Mouse (Mus musculus) limb, embryonic 14.5 days (tissue): ENCODE results near the gene Sult1a1. TPM values are rescaled to one million over a fixed set of nuclear protein-coding genes. Genes with fewer than 3 reads are reported as not detected.

ENCODE experiments used
- ATAC-seq: fragments of 200-750 bp; cut with Nextera tagmentation; 2 replicates; pipeline ENCODE4 v1.8.0; 2017; ENCODE audit warnings: low read depth, moderate number of reproducible peaks, moderate TSS enrichment; ENCODE audit not compliant: low FRiP score
- DNase-seq: peaks from one replicate; pipeline ENCODE4 v3.0.0-alpha.2; 2015; ENCODE audit warnings: low spot score
- H3K27ac ChIP-seq: fragments of 300-500 bp; sonication (generic); replicated peaks from 2 replicates; pipeline ENCODE4 v1.5.1; 2014; ENCODE audit warnings: low read depth, mild to moderate bottlenecking, low read length, moderate library complexity, mixed read lengths
- H3K27me3 ChIP-seq: fragments of 300-500 bp; sonication (generic); 2 replicates; pipeline ENCODE4 v1.6.1; 2014; ENCODE audit warnings: low read length, mixed read lengths; ENCODE audit not compliant: control insufficient read depth, insufficient read depth
- H3K36me3 ChIP-seq: fragments of 300-500 bp; sonication (generic); 2 replicates; pipeline ENCODE4 v1.6.1; 2014; ENCODE audit warnings: mild to moderate bottlenecking, low read length, moderate library complexity, mixed read lengths; ENCODE audit not compliant: control insufficient read depth, insufficient read depth
- H3K4me1 ChIP-seq: fragments of 300-500 bp; sonication (generic); 2 replicates; pipeline ENCODE4 v1.6.1; 2014; ENCODE audit warnings: antibody characterized with exemption, low read length, mixed read lengths; ENCODE audit not compliant: control insufficient read depth, insufficient read depth
- H3K4me2 ChIP-seq: fragments of 300-500 bp; sonication (generic); replicated peaks from 2 replicates; pipeline ENCODE4 v1.6.1; 2014; ENCODE audit warnings: low read depth, mild to moderate bottlenecking, low read length, moderate library complexity; ENCODE audit not compliant: severe bottlenecking
- H3K4me3 ChIP-seq: fragments of 300-500 bp; sonication (generic); replicated peaks from 2 replicates; pipeline ENCODE4 v1.5.1; 2014; ENCODE audit warnings: low read length
- H3K9ac ChIP-seq: fragments of 300-500 bp; sonication (generic); 2 replicates; pipeline ENCODE4 v1.6.1; 2014; ENCODE audit warnings: mild to moderate bottlenecking, low read depth, low read length, moderate library complexity; ENCODE audit not compliant: severe bottlenecking
- H3K9me3 ChIP-seq: fragments of 300-500 bp; sonication (generic); 2 replicates; pipeline ENCODE4 v1.6.1; 2016; ENCODE audit warnings: low read length; ENCODE audit not compliant: control insufficient read depth
- POLR2A ChIP-seq: fragments of 200-500 bp; IDR thresholded peaks from 2 replicates; pipeline ENCODE4 v1.8.0; 2012; ENCODE audit warnings: inconsistent platforms, mild to moderate bottlenecking, moderate library complexity, borderline replicate concordance; ENCODE audit not compliant: insufficient read depth, insufficient read length; ENCODE audit errors: extremely low read depth
- WGBS: fragments of 180-500 bp; shearing (Covaris S2); extraction: QIAGEN DNeasy Blood & Tissue Kit; methylation state at CpG from one replicate; pipeline ENCODE4 v1.1.7; 2014; 5-methylcytosine and 5-hydroxymethylcytosine counted together
- polyA plus RNA-seq, 2 experiments: library from polyadenylated mRNA; depleted of rRNA in 1 of 2; stranded (reverse) in 1 of 2; unstranded in 1 of 2; fragments of >200 nt; fragmentation: Nextera tagmentation in 1 of 2; extraction: Ambion mirVana in 1 of 2; gene quantifications; 2 replicates each; pipeline versions ENCODE4 v1.2.1 to v1.2.3; 2012 to 2014

Gene Sult1a1
- polyA plus RNA-seq, 2 experiments, result 6.9 to 10.3 TPM

GRCm38 (mm10) chr7:126717566-126717965 is 41.3 kb upstream of the Sult1a1 start:
- H3K27me3 ChIP-seq, result no peaks in the 10 kb centered on the region
- WGBS, result 89% methylated on average over 3 of the region's 3 CpGs
- H3K9ac ChIP-seq, result no peak overlapping the region
- no peak overlapping the region for H3K4me3 ChIP-seq
- no peak overlapping the region for H3K4me2 ChIP-seq
- no peaks in the 10 kb centered on the region for H3K36me3 ChIP-seq
- no peak for TF ChIP-seq POLR2A
- ATAC-seq (no peak), DNase-seq (no peak)
- no peaks in the 10 kb centered on the region for H3K4me1 ChIP-seq
- no peak overlapping the region for H3K27ac ChIP-seq
- no peaks in the 10 kb centered on the region for H3K9me3 ChIP-seq

GRCm38 (mm10) chr7:126715679-126716078 is 39.4 kb upstream of the Sult1a1 start:
- Histone ChIP-seq H3K36me3 (no peaks in the 10 kb centered on the region), H3K4me2 (no peak overlapping the region), H3K9ac (no peak overlapping the region), H3K4me3 (no peak overlapping the region), H3K9me3 (no peaks in the 10 kb centered on the region), H3K4me1 (no peaks in the 10 kb centered on the region), H3K27ac (no peak overlapping the region), H3K27me3 (no peaks in the 10 kb centered on the region)
- no peak for DNase-seq
- TF ChIP-seq POLR2A, result no peak
- 78% methylated on average over 4 of the region's 4 CpGs for WGBS
- ATAC-seq, result no peak

- H3K27me3 ChIP-seq, result no peaks in the 10 kb centered on the region
- no peaks in the 10 kb centered on the region for H3K36me3 ChIP-seq
- H3K4me3 ChIP-seq, result no peak overlapping the region
- H3K4me2 ChIP-seq, result no peak overlapping the region
- H3K4me1 ChIP-seq, result no peaks in the 10 kb centered on the region
- DNase-seq (no peak), ATAC-seq (no peak)
- no peak for TF ChIP-seq POLR2A
- H3K27ac ChIP-seq, result no peak overlapping the region
- WGBS, result 72% methylated on average over 3 of the region's 3 CpGs
- H3K9ac ChIP-seq, result no peak overlapping the region
- no peaks in the 10 kb centered on the region for H3K9me3 ChIP-seq
Measured at GRCm38 (mm10) chr7:126711910-126712309, 35.7 kb upstream of the Sult1a1 start.

GRCm38 (mm10) chr7:126710266-126710665 is 34.0 kb upstream of the Sult1a1 start:
- no peaks in the 10 kb centered on the region for H3K27me3 ChIP-seq
- 59% methylated on average over 4 of the region's 4 CpGs for WGBS
- no peak for ATAC-seq

GRCm38 (mm10) chr7:126708175-126708952 is 32.1 kb upstream of the Sult1a1 start:
- no peak for TF ChIP-seq POLR2A
- Histone ChIP-seq H3K36me3 (no peaks in the 10 kb centered on the region), H3K27me3 (no peaks in the 10 kb centered on the region), H3K9ac (no peak overlapping the region), H3K4me1 (peaks cover 7% of the 10 kb centered on the region; the same call in 1 of the 2 replicates), H3K9me3 (no peaks in the 10 kb centered on the region), H3K4me2 (no peak overlapping the region), H3K4me3 (no peak overlapping the region), H3K27ac (no peak overlapping the region)
- ATAC-seq (no peak), DNase-seq (no peak)
- WGBS, result 85% methylated on average over 10 of the region's 10 CpGs

More at GRCm38 (mm10) chr7:126710266-126710665, 34.0 kb upstream of the Sult1a1 start:
- Histone ChIP-seq H3K4me3 (no peak overlapping the region), H3K27ac (no peak overlapping the region), H3K9me3 (no peaks in the 10 kb centered on the region), H3K36me3 (no peaks in the 10 kb centered on the region), H3K4me2 (no peak overlapping the region), H3K9ac (no peak overlapping the region), H3K4me1 (no peaks in the 10 kb centered on the region)
- no peak for TF ChIP-seq POLR2A
- DNase-seq, result no peak
